Mouse (Mus musculus) heart, postnatal 0 days (tissue): ENCODE data around the gene Gm20814.
"Not testable (repeated sequence)": the region's sequence is repeated elsewhere in the genome, so short reads cannot be mapped to it uniquely, and the experiment has no call there.

Experiments
- CTCF ChIP-seq: IDR thresholded peaks from 2 replicates; pipeline ENCODE4 v1.5.1; 2016; ENCODE audit warnings: antibody characterized with exemption, control low read depth, low read depth
- EP300 ChIP-seq: IDR thresholded peaks from 2 replicates; pipeline ENCODE4 v1.6.1; 2016; ENCODE audit warnings: antibody characterized with exemption, low read depth

DNA sequence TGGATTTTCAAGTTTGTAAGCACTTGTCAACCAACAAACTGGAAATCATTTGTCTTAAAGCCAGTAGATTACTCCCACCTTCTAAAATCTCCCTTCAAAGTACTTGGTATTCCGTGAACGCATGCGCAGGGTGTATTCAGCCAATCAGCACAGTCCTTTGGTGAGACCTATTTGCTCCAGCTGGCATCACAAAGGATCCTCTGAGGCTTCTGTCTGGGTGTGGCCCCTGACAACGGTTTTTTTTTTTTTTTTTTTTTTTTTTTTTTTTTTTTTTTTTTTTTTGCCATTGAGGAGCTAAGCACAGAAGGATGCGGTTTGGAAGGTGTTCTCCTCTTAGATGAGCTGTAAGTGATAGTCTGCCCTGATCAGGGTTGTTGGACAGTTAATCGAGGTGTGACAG lies at the start of gene Gm20814:
- TF ChIP-seq CTCF, EP300: not testable (repeated sequence)
